ENCODE assay signal across 16 mouse cellular contexts in genomic region chr10:12787965-12788364, GRCm38 (mm10).
DNase-seq lines count a peak whose midpoint lies in the region; ATAC-seq and TF ChIP-seq lines count a peak whose summit lies in the region.
"Had no signal": no experiment of that assay in that cellular context is flagged by ENCODE, and none has a peak within 500 bp of the region (broad histone marks: within the 10 kb centered on the region; RNA-seq: fewer than 3 reads in every experiment).

No protein-coding gene starts in this region.

- in situ Hi-C loops in Patski (cut with MboI; ENCODE audit: low pct_unique_long_range_greater_than_20kb): no loop called here

- intact Hi-C loops in heart, postnatal 36 days (cut with DNase I): no loop called here
- intact Hi-C loops in gastrocnemius, postnatal 14 days (cut with DNase I; ENCODE audit: low total_unique reads): no loop called here

- 65% methylated on average over 6 of the region's 6 CpGs for WGBS in heart, embryonic 10.5 days
- 79% methylated on average over 6 of the region's 6 CpGs for WGBS in hindbrain, embryonic 13.5 days

- no peaks in the 10 kb centered on the region for H3K9me3 ChIP-seq in heart, embryonic 10.5 days
- no peaks in the 10 kb centered on the region for H3K9me3 ChIP-seq in hindbrain, embryonic 13.5 days
- H3K9me3 ChIP-seq: forebrain, embryonic 10.5 days; limb, embryonic 10.5 days; neural tube, embryonic 13.5 days had no signal

- no peak for TF ChIP-seq CTCF in Patski (IDR thresholded peaks at IDR 0.05)

- no peak overlapping the region for H3K4me3 ChIP-seq in heart, embryonic 10.5 days
- no peak overlapping the region for H3K4me3 ChIP-seq in hindbrain, embryonic 13.5 days
- H3K4me3 ChIP-seq: forebrain, embryonic 10.5 days; limb, embryonic 10.5 days; neural tube, embryonic 13.5 days had no signal

- POLR2A ChIA-PET in Patski (lab: Charles Lee): no interaction called here

- no peak for DNase-seq in heart, embryonic 10.5 days (ENCODE audit: low spot score)
- DNase-seq in heart, postnatal 36 days: no peak
- peak; percentile 77 for DNase-seq in 3134 (ENCODE audit: extremely low read depth, insufficient read length, low spot score)
- DNase-seq in Patski (ENCODE audit: low read depth, low spot score): peak; percentile 38
- peak; percentile 23 for DNase-seq in gastrocnemius, postnatal 14 days
- DNase-seq: cerebellum, postnatal 25 days; kidney, postnatal 4 days; right cerebral cortex, postnatal 4 days; thymus, adult 18-20 months had no signal

- no peak overlapping the region for H3K9ac ChIP-seq in hindbrain, embryonic 13.5 days
- H3K9ac ChIP-seq: hindbrain, embryonic 14.5 days; neural tube, embryonic 13.5 days had no signal

- CTCF ChIA-PET in Patski (lab: Charles Lee): interaction anchor here (1.2 kb wide), 1 partner anchor 12 kb away, joined by 4 read pairs; no protein-coding TSS in a partner anchor

- ATAC-seq in Patski: peak; percentile 98
- ATAC-seq in erythroid progenitor cell, adult 5-6 weeks (replicated peaks; ENCODE audit: low FRiP score, poor library complexity, severe bottlenecking): no peak
- no peak for ATAC-seq in CD4-positive, CD25-positive, alpha-beta regulatory T cell, adult 4 months
- no peak for ATAC-seq in hindbrain, embryonic 13.5 days (ENCODE audit: low FRiP score)

- peaks cover 3% of the 10 kb centered on the region; the same call in 1 of the 2 replicates for H3K36me3 ChIP-seq in heart, embryonic 10.5 days
- H3K36me3 ChIP-seq in hindbrain, embryonic 13.5 days: no peaks in the 10 kb centered on the region
- H3K36me3 ChIP-seq: forebrain, embryonic 10.5 days; limb, embryonic 10.5 days; neural tube, embryonic 13.5 days had no signal

- H3K4me1 ChIP-seq in heart, embryonic 10.5 days: peaks cover 31% of the 10 kb centered on the region
- peaks cover 7% of the 10 kb centered on the region; the same call in 1 of the 2 replicates for H3K4me1 ChIP-seq in hindbrain, embryonic 13.5 days (replicated peaks)

- peak overlapping the region; percentile 47; the same call in 1 of the 2 replicates for H3K27ac ChIP-seq in heart, embryonic 10.5 days
- no peak overlapping the region for H3K27ac ChIP-seq in hindbrain, embryonic 13.5 days
- H3K27ac ChIP-seq: forebrain, embryonic 10.5 days; hindbrain, embryonic 14.5 days; limb, embryonic 10.5 days; neural tube, embryonic 13.5 days had no signal

- no peak overlapping the region for H3K4me2 ChIP-seq in hindbrain, embryonic 13.5 days
- H3K4me2 ChIP-seq: hindbrain, embryonic 14.5 days; neural tube, embryonic 13.5 days had no signal

- H3K27me3 ChIP-seq in heart, embryonic 10.5 days (ENCODE audit: insufficient read depth, poor library complexity, severe bottlenecking): no peaks in the 10 kb centered on the region
- no peaks in the 10 kb centered on the region for H3K27me3 ChIP-seq in Patski
- H3K27me3 ChIP-seq in hindbrain, embryonic 13.5 days: no peaks in the 10 kb centered on the region
- H3K27me3 ChIP-seq: neural tube, embryonic 13.5 days had no signal

Comparison
In these comparisons a context has a peak if more than half of its experiments do, and no peak if none do; other contexts are left out.
1. DNase-seq: peak in 3134 (single experiment), Patski (single experiment) and gastrocnemius, postnatal 14 days (single experiment); none in heart, embryonic 10.5 days (single experiment) and heart, postnatal 36 days (0 of 2).